Mouse (Mus musculus): ENCODE results near the gene Xxylt1.

Xxylt1 gene

DNA sequence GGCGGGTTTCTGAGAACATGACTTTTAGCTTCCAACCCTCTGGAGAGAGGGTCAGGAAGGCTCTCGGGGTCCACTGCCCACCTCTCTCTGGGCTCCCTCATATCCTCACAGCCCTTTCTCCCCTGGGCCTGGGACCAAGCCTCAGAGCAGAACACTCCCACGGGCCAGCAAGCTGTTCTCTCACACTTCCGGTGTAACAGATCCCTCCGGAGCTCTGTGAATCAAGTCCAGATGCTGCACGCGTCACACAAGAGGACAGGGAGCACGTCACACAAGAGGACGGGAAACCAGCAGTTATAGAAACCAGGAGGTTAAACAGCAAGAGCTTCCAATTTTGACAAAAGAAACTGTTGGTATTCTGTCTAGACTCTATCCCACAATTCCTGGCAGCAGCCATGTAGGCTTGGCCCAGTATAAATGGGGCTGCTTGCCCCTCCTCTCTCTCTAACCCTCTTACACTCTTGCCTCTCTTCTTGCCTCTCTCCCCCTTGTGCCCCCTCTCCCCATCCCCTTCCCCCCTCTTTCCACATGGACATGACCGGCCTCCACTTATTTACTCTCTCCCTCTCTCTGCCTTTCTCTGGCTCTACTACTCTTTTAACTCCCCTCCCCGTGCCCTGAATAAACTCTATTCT, 19.9 kb downstream of the Xxylt1 start:
- no peak for DNase-seq (ENCODE audit: low spot score)

DNA sequence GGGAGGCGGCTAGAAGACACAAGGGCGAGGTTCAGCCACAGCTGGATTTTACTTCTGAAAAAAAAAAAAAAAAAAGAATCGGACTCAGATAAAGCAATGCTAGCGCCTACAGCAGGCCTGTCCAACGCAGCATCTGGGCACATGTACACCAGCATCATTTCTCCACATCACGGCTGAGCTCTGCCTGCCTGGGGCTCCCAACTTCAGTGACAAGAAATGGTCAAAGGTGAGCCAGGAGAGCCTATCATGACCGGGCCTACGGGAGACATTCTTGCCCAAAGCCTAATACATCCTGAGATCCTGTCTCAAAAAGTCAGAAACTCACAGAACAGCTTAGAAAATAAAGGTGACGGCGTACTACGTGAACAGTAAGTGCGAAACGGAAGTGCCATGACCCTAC, 20.5 kb downstream of the Xxylt1 start:
- no peak for DNase-seq (ENCODE audit: low spot score)

DNA sequence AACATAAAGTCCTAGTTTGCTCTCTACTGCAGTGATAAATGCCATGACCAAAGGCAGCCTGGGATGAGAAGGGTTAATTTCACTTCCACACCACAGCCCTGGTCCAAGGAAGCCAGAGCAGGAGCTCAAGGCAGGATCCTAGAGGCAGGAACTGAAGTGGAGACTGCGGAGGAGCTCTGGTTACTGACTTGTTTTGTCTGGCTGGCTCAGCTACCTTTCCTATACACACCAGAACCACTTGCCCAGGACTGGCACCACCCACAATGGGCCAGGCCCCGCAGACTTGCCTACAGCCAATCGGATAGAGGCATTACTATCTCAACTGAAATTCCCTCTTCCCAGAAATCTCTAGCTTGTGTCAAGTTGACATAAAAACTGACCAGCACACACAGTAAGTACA, 21.0 kb downstream of the Xxylt1 start:
- DNase-seq (ENCODE audit: low spot score) = no peak

DNA sequence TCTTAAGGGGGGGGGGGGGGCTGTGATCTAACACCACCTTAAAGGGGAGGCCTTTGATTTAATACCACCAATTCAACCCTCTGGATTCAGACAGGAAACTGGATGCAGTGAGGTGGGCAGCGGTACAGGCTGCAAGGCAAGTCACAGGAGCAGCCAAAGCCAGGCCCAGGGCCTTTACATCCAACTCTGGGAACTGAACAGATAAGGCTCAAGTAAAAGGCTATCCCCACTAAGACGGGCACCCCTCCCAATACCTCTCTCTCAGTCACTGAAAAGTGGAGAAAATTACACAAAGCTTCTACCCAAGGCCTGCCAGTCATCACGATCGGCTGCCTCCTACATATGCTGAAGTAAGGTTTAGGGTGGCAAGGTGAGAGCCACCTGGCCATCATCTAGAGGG, 21.5 kb downstream of the Xxylt1 start:
- no peak for DNase-seq (ENCODE audit: low spot score)

DNA sequence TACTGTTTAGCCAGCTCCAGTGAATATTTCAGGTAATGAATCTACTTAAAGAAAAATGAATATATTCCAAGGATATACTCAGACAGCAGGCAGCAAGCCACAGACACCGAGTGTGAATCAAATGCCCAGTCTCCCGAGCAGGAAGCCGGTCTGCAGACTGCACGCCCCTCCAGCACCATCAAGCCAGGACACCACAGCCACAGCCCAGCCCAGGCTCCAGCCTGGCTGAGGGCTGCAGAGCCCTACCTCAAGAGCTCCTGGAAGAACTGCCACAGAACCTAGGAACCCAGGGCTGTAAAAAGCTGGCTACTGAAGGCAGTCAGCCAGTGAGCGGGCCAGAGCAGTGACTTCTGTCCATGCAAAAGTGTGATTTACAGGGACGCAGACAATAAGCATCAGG, 28.4 kb downstream of the Xxylt1 start:
- no peak for DNase-seq (ENCODE audit: low spot score)

DNA sequence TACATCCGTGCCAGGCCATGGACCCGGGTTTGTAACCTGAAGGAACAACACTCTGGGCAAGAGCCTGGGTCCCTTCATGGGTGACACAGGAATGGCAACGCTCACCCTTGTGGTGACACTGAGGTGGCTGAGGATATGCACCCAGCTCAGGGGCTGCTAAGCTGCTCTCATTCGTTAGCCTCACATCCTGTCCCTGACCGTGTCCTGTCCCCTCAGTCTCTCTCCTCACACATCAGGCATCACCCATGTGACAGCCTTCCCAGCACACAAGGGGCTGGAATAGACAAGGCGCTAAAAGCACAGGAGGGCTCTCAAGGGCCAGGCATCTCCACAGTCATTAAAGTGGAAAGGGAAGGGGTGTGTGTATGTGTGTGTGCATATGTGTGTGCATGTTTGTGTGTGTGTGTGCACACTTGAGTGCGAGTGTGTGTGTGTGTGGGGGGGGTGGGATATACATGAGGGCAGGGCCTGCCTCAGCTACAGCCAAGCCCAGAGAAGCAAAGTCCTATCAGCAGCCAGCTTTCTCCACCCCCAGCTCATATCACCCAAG, 29.0 kb downstream of the Xxylt1 start:
- DNase-seq (ENCODE audit: low spot score) = no peak

DNA sequence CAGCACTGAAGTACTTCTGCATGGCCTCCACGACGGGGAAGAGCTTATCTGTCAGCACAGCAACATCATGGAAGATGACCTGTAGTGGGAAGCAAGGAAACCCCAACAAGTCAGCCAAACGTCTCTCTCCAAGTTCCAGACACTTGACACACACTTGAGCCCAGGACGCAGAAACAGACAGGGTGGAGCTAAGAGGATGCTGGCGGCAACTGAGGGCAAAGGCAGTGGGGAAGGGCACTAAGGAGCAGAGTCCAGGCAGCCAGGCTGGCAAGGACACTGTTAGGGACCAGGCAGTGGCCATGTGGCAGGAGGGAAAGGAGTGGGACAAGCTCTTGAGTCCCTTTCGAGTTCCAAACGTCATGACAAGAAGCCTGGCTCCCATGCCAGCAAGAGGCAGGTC, 30.5 kb downstream of the Xxylt1 start:
- no peak for DNase-seq (ENCODE audit: low spot score)

DNA sequence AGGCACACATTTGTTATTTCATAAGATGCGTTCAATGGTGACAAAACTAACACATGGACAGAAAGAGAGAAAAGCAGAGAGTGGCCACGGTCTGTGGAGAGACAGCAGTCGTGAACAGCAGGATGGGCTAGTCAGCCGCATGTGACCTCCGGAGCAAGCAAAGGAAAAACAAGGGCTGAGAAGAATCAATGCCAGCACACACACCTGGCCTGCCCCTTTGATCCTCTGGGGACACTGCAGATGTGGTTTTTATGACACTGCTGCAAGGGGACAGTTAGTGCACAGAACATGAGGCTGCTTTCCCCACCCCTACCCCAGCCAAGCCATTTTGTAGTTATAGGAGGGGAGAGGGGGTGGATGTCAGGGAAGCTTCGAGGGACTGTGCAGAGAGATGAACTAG, 33.0 kb downstream of the Xxylt1 start:
- DNase-seq (ENCODE audit: low spot score) = no peak

DNA sequence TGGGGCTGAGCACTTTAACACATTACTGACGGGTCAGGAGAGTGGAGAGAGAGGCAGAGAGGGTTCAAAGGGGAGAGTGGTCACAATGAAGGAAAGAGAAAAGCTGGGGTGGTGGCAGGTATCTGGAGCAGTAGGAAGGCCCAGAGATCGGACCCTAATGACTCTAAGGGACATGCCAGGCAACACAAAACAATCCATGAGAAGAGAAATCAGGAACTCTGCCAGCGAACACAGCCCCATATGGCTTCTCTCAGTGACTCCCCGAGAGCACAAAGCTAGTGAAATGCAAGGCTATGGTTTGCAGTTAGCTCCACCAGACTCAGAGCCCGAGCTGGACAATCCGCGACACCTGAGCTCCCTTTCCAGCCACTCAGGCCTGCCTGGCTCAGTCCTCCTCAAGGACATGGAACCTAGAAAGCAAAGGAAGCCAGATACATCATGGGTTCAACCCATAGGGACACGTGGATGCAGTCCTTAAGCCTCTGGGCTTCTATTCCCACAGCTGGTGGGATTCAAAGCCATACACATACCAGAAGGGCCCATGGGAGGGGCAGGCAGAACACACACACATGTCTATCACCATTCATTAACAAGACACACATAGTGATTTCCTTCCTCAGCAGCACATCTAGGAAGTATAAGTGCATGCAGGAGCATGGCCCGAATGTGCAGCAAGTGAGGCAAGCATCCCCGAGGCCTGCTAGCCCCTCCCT, 33.9 kb downstream of the Xxylt1 start:
- no peak for DNase-seq (ENCODE audit: low spot score)

DNA sequence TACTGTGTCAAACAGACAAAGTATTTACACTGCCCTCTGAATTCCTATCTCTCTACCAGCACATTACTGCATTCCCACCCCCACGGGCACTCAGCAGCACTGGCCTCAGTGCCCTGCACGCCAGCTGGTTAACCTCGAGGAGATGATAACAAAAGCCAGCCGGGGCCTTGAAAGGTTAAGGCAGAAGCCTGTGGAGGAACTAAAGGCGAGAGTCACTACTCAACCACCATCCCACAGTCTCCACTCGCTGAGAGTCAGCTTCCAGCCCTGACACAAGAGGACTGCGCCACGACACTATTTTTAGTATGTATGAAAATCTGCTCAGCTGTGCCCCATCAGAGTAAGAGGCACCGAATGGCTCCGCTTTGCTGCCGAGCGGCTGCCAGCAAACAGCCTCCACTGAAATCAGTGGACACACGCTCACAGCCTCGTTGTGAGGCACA, 35.0 kb downstream of the Xxylt1 start:
- no peak for DNase-seq (ENCODE audit: low spot score)

DNA sequence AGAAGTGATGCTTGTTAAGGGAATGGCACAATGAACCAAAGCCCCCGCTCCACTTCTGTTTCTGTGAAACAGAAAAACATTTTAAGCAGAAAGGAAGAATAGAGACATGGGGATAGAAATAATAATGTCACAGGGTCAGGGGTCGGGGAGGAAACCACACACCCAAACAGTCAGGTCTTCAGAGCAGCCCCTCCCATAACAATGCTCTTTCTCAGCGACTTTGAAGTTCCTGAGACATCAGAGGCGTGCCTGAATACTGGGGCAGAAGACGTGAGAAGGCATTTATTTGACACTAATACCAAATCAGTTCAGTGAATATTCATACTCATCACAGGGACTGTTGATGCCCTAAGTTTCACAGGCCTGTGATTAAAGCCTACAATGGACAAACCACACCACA, 36.0 kb downstream of the Xxylt1 start:
- DNase-seq (ENCODE audit: low spot score) = no peak

DNA sequence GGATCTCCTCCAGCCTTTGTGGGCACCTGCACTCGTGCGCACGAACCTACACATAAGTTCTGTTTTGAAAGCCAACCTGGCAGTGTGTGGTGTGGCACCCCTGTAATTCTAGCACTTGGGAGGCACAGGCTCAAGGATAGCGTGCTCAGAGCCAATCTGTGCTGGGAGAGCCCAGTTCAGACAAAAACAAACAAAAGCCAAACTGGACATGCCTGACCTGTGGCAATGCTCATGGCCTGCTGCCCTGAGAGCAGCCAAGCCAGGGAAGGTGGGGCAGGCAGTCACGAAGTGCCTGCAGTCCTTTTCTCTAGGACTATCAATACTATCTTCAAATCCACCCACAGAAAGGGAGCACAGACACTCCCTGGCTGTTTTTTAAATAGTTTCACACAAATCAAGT, 38.1 kb downstream of the Xxylt1 start:
- no peak for DNase-seq (ENCODE audit: low spot score)

DNA sequence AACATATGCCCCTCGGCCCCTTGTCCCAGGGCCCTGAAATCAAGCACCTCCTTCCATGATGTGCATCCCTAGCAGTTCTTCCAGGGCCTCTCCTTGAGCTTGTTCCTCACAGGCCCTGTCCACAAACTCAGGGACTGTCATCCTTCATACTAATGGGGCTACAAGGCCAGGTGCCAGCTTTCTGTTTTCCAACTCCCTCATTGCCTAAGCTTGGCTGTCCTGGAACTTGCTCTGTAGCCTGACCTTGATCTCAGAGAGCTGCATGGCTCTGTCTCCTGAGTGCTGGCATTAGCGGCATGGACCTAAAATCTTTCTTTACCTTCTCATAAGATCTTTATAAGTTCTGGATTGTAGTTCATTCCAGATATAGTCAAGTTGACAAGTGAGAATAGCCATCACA, 39.7 kb downstream of the Xxylt1 start:
- no peak for DNase-seq (ENCODE audit: low spot score)

DNA sequence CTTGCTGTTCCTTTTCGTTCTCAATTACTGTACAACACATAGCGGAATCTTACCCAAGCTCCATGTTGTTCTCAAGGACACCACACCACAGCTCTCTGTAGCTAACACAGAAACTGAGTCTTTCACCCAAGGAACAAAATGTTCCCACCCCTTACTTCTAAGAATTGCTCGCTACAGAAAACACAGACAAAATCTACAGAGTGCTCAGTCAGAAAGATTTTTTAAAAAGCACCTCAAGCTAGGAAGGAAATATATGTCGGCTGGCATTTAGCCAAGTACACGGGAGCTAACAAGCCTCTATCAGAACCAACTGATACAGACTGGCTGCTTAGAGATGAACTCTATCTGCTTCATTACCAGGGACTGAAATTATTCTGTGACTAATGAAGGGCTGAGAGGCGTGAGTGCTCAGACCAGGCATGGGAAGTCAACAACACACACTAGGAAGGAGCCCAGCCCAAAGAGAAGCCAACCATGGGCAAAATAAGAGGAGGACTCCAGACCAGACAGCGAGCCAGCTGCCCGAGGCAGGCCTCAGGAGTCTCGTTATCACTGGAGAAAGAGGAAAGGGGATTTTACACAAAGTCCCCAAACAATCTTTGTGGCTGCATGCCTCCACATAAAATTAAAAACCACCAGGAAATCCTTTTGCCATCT, 41.3 kb downstream of the Xxylt1 start:
- no peak for DNase-seq (ENCODE audit: low spot score)

DNA sequence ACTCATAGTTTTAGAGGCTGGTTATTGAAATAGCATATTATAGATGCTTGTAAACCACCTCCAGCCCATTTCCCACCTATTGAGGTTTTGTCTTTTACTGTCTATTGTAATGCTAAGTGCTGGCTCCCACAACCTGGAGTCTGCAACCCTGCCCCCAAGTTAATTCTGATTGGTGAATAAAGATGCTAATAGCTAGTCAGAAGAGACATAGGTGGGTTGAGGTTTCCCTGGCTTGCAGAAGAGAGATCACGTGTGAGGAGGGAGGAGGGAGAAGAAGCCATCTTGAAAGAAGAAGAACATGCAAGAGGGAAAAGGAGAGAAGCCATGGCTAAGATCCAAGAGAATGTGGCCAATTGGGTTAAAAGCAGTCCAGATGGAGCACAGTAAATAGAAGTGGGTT, 43.8 kb downstream of the Xxylt1 start:
- no peak for DNase-seq (ENCODE audit: low spot score)

DNA sequence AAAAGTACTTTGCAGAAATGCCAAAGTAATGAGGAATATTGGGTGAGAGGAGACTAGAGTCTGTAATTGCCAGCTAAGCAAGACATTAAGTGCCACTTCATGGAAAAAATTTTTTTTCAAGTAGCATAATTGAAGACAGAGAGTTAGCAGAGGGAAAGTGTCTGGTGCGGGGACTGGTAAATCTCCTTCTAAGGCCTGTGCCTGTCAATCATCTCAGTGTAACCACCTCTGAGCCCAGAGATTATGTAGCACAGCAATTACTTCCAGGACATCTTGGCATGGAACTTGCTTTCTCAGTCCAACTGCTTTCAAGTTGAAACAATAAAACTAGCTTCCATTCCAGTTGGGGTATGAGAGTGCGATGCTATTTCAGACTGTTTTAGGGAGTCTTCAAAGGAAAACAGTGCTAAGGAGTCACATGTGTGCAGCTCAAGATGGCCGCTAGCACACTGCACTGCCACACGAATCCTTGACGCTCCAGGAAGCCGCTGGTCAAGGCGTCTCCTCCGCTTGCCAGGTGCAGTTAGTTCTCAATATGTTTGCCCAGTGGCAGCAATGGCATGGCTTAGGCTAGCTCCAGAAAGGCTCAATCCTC, 45.5 kb downstream of the Xxylt1 start:
- no peak for DNase-seq (ENCODE audit: low spot score)

DNA sequence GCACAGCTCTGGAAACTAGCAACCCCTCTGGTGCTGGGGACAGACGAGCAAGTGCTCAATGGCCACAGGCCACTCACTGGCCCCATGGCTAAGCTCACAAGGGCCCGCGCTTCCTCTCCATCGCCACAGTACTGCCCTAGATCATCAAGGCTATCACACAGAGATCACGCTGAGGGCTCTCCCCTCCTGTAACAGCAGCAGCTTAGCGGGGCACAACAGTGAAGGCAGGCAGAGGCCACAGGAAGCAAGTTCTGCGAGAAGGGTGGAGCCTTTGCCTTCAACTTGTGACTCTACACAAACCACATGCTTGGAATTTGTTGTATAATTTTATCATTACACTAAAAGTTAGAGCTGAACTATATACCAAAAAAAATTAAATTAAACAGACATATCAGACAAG, 46.0 kb downstream of the Xxylt1 start:
- DNase-seq (ENCODE audit: low spot score) = no peak

DNA sequence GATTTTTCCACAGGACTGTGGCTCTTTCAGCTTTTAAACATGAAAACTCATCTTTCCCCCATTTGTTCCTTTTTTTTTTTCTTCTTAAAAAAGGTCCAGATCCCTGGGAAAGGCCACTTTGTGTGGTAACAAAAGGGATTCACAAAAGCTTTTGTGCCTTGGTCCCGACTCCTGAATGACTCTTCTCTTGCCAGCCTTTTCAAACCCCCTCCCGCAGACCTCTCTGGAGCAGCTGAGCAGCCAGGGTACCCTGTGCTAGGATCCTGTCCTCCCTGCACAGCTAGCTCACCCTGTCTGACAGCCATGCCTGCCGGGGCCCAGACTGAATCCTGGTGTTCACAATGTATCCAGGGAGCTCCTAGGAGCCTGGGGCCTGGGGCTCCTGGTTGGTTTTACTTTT, 47.2 kb downstream of the Xxylt1 start:
- no peak for DNase-seq (ENCODE audit: low spot score)

DNA sequence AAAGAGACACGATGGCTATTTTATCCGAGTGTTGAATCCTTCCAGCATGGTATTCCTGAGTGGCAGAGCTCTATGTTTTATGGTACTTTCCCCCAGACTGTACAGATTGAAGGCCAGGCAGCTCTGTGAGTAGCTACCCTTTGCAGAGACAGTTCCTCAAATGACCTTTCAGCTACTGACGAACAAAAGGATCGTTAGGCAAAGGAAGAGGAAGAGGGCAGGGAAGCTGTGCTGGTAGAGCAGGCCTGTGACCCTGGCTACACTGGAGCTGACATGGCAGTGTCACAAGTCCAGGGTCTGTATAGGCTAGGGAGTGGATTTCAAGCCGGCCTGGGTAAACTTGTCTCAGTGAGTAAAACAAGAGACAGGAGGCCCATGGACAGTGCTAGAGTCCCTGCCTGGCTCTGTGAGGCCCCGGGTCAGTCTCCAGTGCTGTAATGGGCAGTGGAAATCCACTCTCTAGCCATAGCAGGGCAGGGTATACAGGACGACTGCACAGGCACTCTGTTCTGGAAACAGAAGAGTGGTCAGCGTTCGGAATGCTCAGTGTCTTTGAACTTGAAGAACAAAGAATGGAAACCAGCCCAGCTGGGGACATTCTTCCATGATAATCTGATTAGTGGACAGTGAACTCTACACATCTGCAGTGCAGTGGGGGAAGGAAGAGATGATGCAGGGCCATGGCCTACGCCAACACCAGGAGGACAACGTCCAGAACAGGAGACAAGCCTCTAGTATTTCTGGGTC, 51.3 kb downstream of the Xxylt1 start:
- no peak for DNase-seq (ENCODE audit: low spot score)

DNA sequence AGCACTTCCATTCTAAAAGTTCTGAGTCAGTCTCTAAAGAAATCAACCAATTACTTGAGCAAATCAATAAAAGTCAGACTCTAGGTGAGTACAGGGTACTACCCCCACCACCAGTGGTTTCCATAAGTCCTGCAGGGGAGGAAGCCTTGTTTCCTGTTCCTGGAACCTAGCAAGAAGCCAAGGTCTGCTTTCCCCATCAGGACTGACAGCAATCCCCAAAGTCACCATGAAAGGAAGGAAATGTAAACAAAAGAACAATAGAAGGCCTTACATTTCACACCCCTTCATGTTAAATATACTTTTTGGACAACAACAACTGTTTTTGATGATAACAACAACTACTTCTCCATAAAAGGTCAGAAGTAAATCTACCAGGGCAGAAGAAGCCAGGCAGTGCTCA, 53.6 kb downstream of the Xxylt1 start:
- DNase-seq (ENCODE audit: low spot score) = no peak

DNA sequence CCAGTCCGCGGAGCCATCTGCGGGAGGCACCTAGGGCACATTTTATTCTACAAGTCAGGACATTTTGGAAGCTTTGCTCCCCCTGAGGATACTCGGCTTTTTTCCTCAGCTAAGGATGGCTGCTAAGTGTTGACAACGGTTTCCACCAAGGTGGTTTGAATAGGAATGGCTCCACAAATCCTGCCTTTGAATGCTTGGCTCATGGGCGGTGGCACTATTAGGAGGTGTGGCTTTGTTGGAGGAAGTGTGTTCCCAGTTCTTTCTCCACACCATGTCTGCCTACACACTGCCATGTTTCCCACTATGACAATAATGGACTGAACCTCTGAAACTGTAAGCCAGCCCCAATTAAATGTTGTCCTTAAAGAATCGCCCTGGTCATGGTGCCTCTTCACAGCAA, 55.7 kb downstream of the Xxylt1 start:
- DNase-seq (ENCODE audit: low spot score) = no peak

DNA sequence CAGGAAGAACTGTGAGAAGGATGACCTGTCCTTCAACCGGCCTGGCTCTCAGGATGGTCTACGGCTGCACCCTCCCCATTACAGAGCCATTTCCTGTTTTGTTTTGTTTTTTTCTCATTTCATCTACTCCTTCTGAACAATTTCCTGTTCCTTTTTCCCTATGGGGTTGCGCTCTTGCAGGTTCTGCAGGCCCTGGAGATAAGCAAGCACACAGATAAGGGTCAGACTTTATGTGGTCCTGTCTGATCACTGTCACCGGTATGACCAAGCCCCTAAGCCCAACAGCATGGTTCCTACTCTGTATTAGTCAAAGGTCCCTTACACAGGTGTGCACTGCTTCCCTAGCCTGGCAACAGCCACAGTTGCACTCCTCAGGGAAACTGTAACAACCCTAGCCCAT, 56.2 kb downstream of the Xxylt1 start:
- no peak for DNase-seq (ENCODE audit: low spot score)

Measured in left cerebral cortex, adult 11 months (tissue).